Mouse (Mus musculus) heart, embryonic 11.5 days (tissue): ENCODE results near the gene Slc44a2. TPM values are rescaled to one million over a fixed set of nuclear protein-coding genes. Genes with fewer than 3 reads are reported as not detected.

Experiments used
- ATAC-seq: fragments of 200-750 bp; cut with Nextera tagmentation; replicated peaks from 2 replicates; pipeline ENCODE4 v1.8.0; 2017; ENCODE audit warnings: moderate library complexity; ENCODE audit not compliant: insufficient number of reproducible peaks, low FRiP score, low TSS enrichment
- H3K27ac ChIP-seq: fragments of 300-500 bp; sonication (generic); 2 replicates; pipeline ENCODE4 v1.5.1; 2014; ENCODE audit warnings: mild to moderate bottlenecking, low read depth, low read length
- H3K27me3 ChIP-seq: fragments of 300-500 bp; sonication (generic); 2 replicates; pipeline ENCODE4 v1.6.1; 2014; ENCODE audit warnings: mild to moderate bottlenecking, low read length, mixed read lengths; ENCODE audit not compliant: control insufficient read depth, insufficient read depth
- H3K36me3 ChIP-seq: fragments of 300-500 bp; sonication (generic); 2 replicates; pipeline ENCODE4 v1.6.1; 2014; ENCODE audit warnings: mild to moderate bottlenecking, low read length, moderate library complexity, mixed read lengths; ENCODE audit not compliant: control insufficient read depth, insufficient read depth
- H3K4me1 ChIP-seq: fragments of 300-500 bp; sonication (generic); 2 replicates; pipeline ENCODE4 v1.6.1; 2014; ENCODE audit warnings: low read length; ENCODE audit not compliant: control insufficient read depth, insufficient read depth
- H3K4me2 ChIP-seq: fragments of 300-500 bp; sonication (generic); 2 replicates; pipeline ENCODE4 v1.6.1; 2014; ENCODE audit warnings: mild to moderate bottlenecking, moderate library complexity
- H3K4me3 ChIP-seq: fragments of 300-500 bp; sonication (generic); 2 replicates; pipeline ENCODE4 v1.5.1; 2014; ENCODE audit warnings: low read depth, low read length
- H3K9ac ChIP-seq: fragments of 300-500 bp; sonication (generic); 2 replicates; pipeline ENCODE4 v1.6.1; 2014; ENCODE audit warnings: mild to moderate bottlenecking, low read depth, low read length, moderate library complexity
- H3K9me3 ChIP-seq: fragments of 300-500 bp; sonication (generic); replicated peaks from 2 replicates; pipeline ENCODE4 v1.6.1; 2016; ENCODE audit warnings: low read length; ENCODE audit not compliant: control insufficient read depth
- WGBS: fragments of 180-500 bp; shearing (Covaris S2); extraction: QIAGEN DNeasy Blood & Tissue Kit; methylation state at CpG from one replicate; pipeline ENCODE4 v1.1.7; 2014; ENCODE audit not compliant: insufficient replicate concordance; 5-methylcytosine and 5-hydroxymethylcytosine counted together
- polyA plus RNA-seq: library from polyadenylated mRNA; unstranded; fragments of >200 nt; fragmentation: Nextera tagmentation; extraction: Ambion mirVana; gene quantifications from 2 replicates; pipeline ENCODE4 v1.2.1, GENCODE M21; 2014

Slc44a2 gene
- polyA plus RNA-seq, 1 experiment from 2014 or later = 62.3 TPM

- Histone ChIP-seq H3K36me3 (peaks cover 49% of the 10 kb centered on the region), H3K4me1 (peaks cover 15% of the 10 kb centered on the region), H3K4me3 (no peak overlapping the region), H3K27me3 (no peaks in the 10 kb centered on the region), H3K4me2 (no peak overlapping the region), H3K9me3 (no peaks in the 10 kb centered on the region), H3K9ac (no peak overlapping the region), H3K27ac (no peak overlapping the region)
- WGBS = 95% methylated on average over 5 of the region's 5 CpGs
- no peak for ATAC-seq
These were observed 42.7 kb upstream of the Slc44a2 start for GRCm38 (mm10) chr9:21277776-21278175.

GRCm38 (mm10) chr9:21283591-21283990, 36.9 kb upstream of the Slc44a2 start:
- H3K9me3 ChIP-seq = no peaks in the 10 kb centered on the region
- H3K4me1 ChIP-seq = peaks cover 11% of the 10 kb centered on the region
- WGBS = 90% methylated on average over 5 of the region's 5 CpGs
- H3K27me3 ChIP-seq = no peaks in the 10 kb centered on the region
- no peak overlapping the region for H3K4me3 ChIP-seq
- no peak overlapping the region for H3K4me2 ChIP-seq
- ATAC-seq = no peak
- peaks cover 28% of the 10 kb centered on the region for H3K36me3 ChIP-seq
- H3K9ac ChIP-seq = no peak overlapping the region
- no peak overlapping the region for H3K27ac ChIP-seq

- peaks cover 27% of the 10 kb centered on the region for H3K36me3 ChIP-seq
- 83% methylated on average over 3 of the region's 3 CpGs for WGBS
- no peak overlapping the region for H3K4me3 ChIP-seq
- no peaks in the 10 kb centered on the region for H3K27me3 ChIP-seq
- peaks cover 15% of the 10 kb centered on the region for H3K4me1 ChIP-seq
- no peak overlapping the region for H3K4me2 ChIP-seq
- ATAC-seq = no peak
- no peaks in the 10 kb centered on the region for H3K9me3 ChIP-seq
- H3K9ac ChIP-seq = no peak overlapping the region
- no peak overlapping the region for H3K27ac ChIP-seq
These were observed 36.5 kb upstream of the Slc44a2 start for GRCm38 (mm10) chr9:21283994-21284393.

GRCm38 (mm10) chr9:21286753-21287152, 33.7 kb upstream of the Slc44a2 start:
- no peaks in the 10 kb centered on the region for H3K9me3 ChIP-seq
- H3K27ac ChIP-seq = no peak overlapping the region; the same call in 1 of the 2 replicates
- H3K9ac ChIP-seq = peak overlapping the region; percentile 81
- H3K4me2 ChIP-seq = peak overlapping the region; percentile 67
- peaks cover 12% of the 10 kb centered on the region for H3K36me3 ChIP-seq
- H3K4me1 ChIP-seq = peaks cover 25% of the 10 kb centered on the region
- WGBS = 49% methylated on average over 3 of the region's 3 CpGs
- no peak for ATAC-seq
- peak overlapping the region; percentile 89 for H3K4me3 ChIP-seq
- H3K27me3 ChIP-seq = no peaks in the 10 kb centered on the region

DNA sequence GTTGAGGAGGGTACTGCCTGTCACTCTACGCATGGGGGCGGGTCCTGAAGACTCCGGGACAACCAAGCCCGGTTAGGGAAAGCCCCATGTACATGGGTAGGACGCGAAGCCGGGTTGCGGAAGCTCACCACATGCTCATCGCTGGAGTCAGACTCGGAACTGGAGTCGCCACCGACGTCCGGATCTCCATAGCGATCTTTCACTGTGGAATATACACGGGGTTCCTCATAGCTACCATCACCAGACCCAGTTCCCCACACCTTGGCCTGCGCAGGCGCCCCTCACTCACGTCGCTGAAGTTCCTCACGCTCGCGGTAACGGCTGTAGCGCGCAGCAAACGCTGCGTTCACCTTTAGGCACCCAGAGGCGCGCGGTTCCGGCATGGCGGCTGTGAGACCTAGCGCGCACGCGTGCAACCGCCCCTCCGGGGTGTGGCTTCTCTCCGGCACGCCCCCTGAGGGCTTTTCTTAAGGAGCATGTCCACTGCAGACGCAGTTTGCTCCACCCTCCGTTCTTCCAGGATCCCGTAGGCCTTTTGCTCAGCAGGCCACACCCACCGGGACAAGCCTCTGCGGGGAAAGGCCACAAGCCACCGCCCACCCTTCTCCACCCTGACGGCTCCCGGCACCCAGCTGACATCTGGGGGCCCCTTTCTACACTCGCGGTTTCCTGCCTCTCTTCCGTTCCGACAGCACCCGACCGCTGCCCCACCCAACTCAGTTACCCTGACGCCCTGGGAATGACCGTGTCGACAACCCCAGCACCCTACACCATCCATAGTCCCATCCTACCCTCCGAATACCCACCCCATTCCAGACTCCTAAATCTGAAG, 32.7 kb upstream of the Slc44a2 start, which contains the start of gene Kri1:
Kri1 (minus strand) TSS at position 399 of the 832 bp plus-strand sequence.
- under 1% methylated on average over 59 of the region's 59 CpGs for WGBS
- H3K9ac ChIP-seq = peak within 1 kb of the TSS; percentile 81
- H3K27ac ChIP-seq = peak within 1 kb of the TSS; percentile 87
- H3K27me3 ChIP-seq = no peaks in the 10 kb centered on the region
- H3K4me3 ChIP-seq = peak within 1 kb of the TSS; percentile 89
- no peaks in the 10 kb centered on the region for H3K9me3 ChIP-seq
- peaks cover 25% of the 10 kb centered on the region for H3K4me1 ChIP-seq
- peaks cover 9% of the 10 kb centered on the region; the same call in 1 of the 2 replicates for H3K36me3 ChIP-seq
- H3K4me2 ChIP-seq = peak within 1 kb of the TSS; percentile 67
- ATAC-seq = peak; percentile 74

GRCm38 (mm10) chr9:21288404-21289336, 31.8 kb upstream of the Slc44a2 start:
- peaks cover 8% of the 10 kb centered on the region; the same call in 1 of the 2 replicates for H3K36me3 ChIP-seq
- peak overlapping the region; percentile 86 for H3K27ac ChIP-seq
- WGBS = 66% methylated on average over 13 of the region's 13 CpGs

GRCm38 (mm10) chr9:21289337-21289671, 31.2 kb upstream of the Slc44a2 start:
- H3K36me3 ChIP-seq = 0 out of 2 replicates have a peak, but pooled peaks cover 4% of the 10 kb centered on the region
- peaks cover 25% of the 10 kb centered on the region for H3K4me1 ChIP-seq
- no peak for ATAC-seq
- peak overlapping the region; percentile 86; the same call in 1 of the 2 replicates for H3K27ac ChIP-seq
- H3K9ac ChIP-seq = no peak overlapping the region
- H3K27me3 ChIP-seq = no peaks in the 10 kb centered on the region
- WGBS = 74% methylated on average over 2 of the region's 2 CpGs
- peak overlapping the region; percentile 67 for H3K4me2 ChIP-seq
- no peaks in the 10 kb centered on the region for H3K9me3 ChIP-seq
- H3K4me3 ChIP-seq = peak overlapping the region; percentile 89

More at GRCm38 (mm10) chr9:21288404-21289336, 31.8 kb upstream of the Slc44a2 start:
- Histone ChIP-seq H3K27me3 (no peaks in the 10 kb centered on the region), H3K4me3 (peak overlapping the region; percentile 89), H3K4me1 (peaks cover 25% of the 10 kb centered on the region), H3K9ac (peak overlapping the region; percentile 64), H3K4me2 (peak overlapping the region; percentile 67), H3K9me3 (no peaks in the 10 kb centered on the region)
- ATAC-seq = no peak

GRCm38 (mm10) chr9:21290589-21290988, 29.9 kb upstream of the Slc44a2 start:
- no peak for ATAC-seq
- H3K27ac ChIP-seq = peak overlapping the region; percentile 82
- peaks cover 25% of the 10 kb centered on the region for H3K4me1 ChIP-seq
- H3K4me3 ChIP-seq = peak overlapping the region; percentile 89
- no peaks in the 10 kb centered on the region for H3K9me3 ChIP-seq
- H3K9ac ChIP-seq = peak overlapping the region; percentile 85
- H3K4me2 ChIP-seq = peak overlapping the region; percentile 67
- H3K36me3 ChIP-seq = 0 out of 2 replicates have a peak, but pooled peaks cover 4% of the 10 kb centered on the region
- 2% methylated on average over 20 of the region's 20 CpGs for WGBS
- no peaks in the 10 kb centered on the region for H3K27me3 ChIP-seq
